Mouse (Mus musculus): ENCODE results near the gene Hspb7.

Hspb7 gene

GRCm38 (mm10) chr4:141420192-141420829 is at the start of gene Hspb7:
Gene Hspb7 (plus strand): TSS chr4:141420779.
- DNase-seq (ENCODE audit: low spot score), result no peak

GRCm38 (mm10) chr4:141372426-141372825 is 48.2 kb upstream of the Hspb7 start:
- no peak for DNase-seq (ENCODE audit: low spot score)

- no peak for DNase-seq (ENCODE audit: low spot score)
Measured at GRCm38 (mm10) chr4:141379674-141380073, 40.9 kb upstream of the Hspb7 start.

GRCm38 (mm10) chr4:141382406-141382805 is 38.2 kb upstream of the Hspb7 start:
- DNase-seq (ENCODE audit: low spot score), result no peak

- peak; percentile 35 for DNase-seq (ENCODE audit: low spot score)
Measured at GRCm38 (mm10) chr4:141385275-141385674, 35.3 kb upstream of the Hspb7 start.

GRCm38 (mm10) chr4:141386150-141386549 is 34.4 kb upstream of the Hspb7 start:
- no peak for DNase-seq (ENCODE audit: low spot score)

GRCm38 (mm10) chr4:141387093-141387784 is 33.3 kb upstream of the Hspb7 start:
- DNase-seq (ENCODE audit: low spot score), result peak; percentile 76

GRCm38 (mm10) chr4:141387933-141388332 is 32.6 kb upstream of the Hspb7 start:
- no peak for DNase-seq (ENCODE audit: low spot score)

- DNase-seq (ENCODE audit: low spot score), result no peak
Measured at GRCm38 (mm10) chr4:141389366-141390150, 31.0 kb upstream of the Hspb7 start.

GRCm38 (mm10) chr4:141391293-141391692 is 29.3 kb upstream of the Hspb7 start:
- DNase-seq (ENCODE audit: low spot score), result no peak

- no peak for DNase-seq (ENCODE audit: low spot score)
Measured at GRCm38 (mm10) chr4:141394751-141395150, 25.8 kb upstream of the Hspb7 start.

GRCm38 (mm10) chr4:141397861-141398260 is 22.7 kb upstream of the Hspb7 start:
- DNase-seq (ENCODE audit: low spot score), result no peak

- no peak for DNase-seq (ENCODE audit: low spot score)
Measured at GRCm38 (mm10) chr4:141398545-141398944, 22.0 kb upstream of the Hspb7 start, which contains the start of gene Clcnka. Gene Clcnka (minus strand): TSS chr4:141398724.

- DNase-seq (ENCODE audit: low spot score), result no peak
Measured at GRCm38 (mm10) chr4:141400171-141400570, 20.4 kb upstream of the Hspb7 start.

- DNase-seq (ENCODE audit: low spot score), result peak; percentile 92
Measured at GRCm38 (mm10) chr4:141404518-141405313, 15.9 kb upstream of the Hspb7 start.

GRCm38 (mm10) chr4:141405314-141405622 is 15.3 kb upstream of the Hspb7 start:
- no peak for DNase-seq (ENCODE audit: low spot score)

- DNase-seq (ENCODE audit: low spot score), result peak; percentile 33
Measured at GRCm38 (mm10) chr4:141406516-141407299, 13.9 kb upstream of the Hspb7 start.

GRCm38 (mm10) chr4:141408577-141408976 is 12.0 kb upstream of the Hspb7 start:
- no peak for DNase-seq (ENCODE audit: low spot score)

GRCm38 (mm10) chr4:141411430-141411992 is 9.1 kb upstream of the Hspb7 start:
- DNase-seq (ENCODE audit: low spot score), result no peak

- no peak for DNase-seq (ENCODE audit: low spot score)
Measured at GRCm38 (mm10) chr4:141415924-141416323, 4.7 kb upstream of the Hspb7 start, which contains the start of gene Clcnkb. Gene Clcnkb (minus strand): TSS chr4:141416014.

All from layer of hippocampus, adult 11-12 months (tissue).